Mouse (Mus musculus): ENCODE measurements around the gene Retreg3. TPM values are rescaled to one million over a fixed set of nuclear protein-coding genes. Genes with fewer than 3 reads are reported as not detected.

The Retreg3 gene
- polyA plus RNA-seq, 1 experiment from 2014 or later = 15.9 TPM

GRCm38 (mm10) chr11:101070987-101071386 lies 48.7 kb downstream of the Retreg3 start:
- H3K9me3 ChIP-seq (replicated peaks) = no peaks in the 10 kb centered on the region
- peak overlapping the region; percentile 97 for H3K4me2 ChIP-seq
- H3K36me3 ChIP-seq = 0 out of 2 replicates have a peak, but pooled peaks cover 3% of the 10 kb centered on the region
- WGBS = 73% methylated on average over 6 of the region's 6 CpGs
- H3K9ac ChIP-seq = peak overlapping the region; percentile 83; the same call in 1 of the 2 replicates
- H3K4me1 ChIP-seq (replicated peaks) = peaks cover 23% of the 10 kb centered on the region
- ATAC-seq (ENCODE audit: insufficient number of reproducible peaks, low FRiP score) = no peak
- peaks cover 21% of the 10 kb centered on the region for H3K27me3 ChIP-seq (replicated peaks)
- H3K4me3 ChIP-seq = peak overlapping the region; percentile 81
- H3K27ac ChIP-seq (ENCODE audit: poor library complexity, severe bottlenecking) = no peak overlapping the region

- Histone ChIP-seq H3K4me2 (peak overlapping the region; percentile 97), H3K27me3 (replicated peaks) (peaks cover 20% of the 10 kb centered on the region; the same call in 1 of the 2 replicates), H3K36me3 (0 out of 2 replicates have a peak, but pooled peaks cover 3% of the 10 kb centered on the region), H3K9ac (peak overlapping the region; percentile 83), H3K27ac (ENCODE audit: poor library complexity, severe bottlenecking) (no peak overlapping the region), H3K9me3 (replicated peaks) (no peaks in the 10 kb centered on the region), H3K4me3 (peak overlapping the region; percentile 81), H3K4me1 (replicated peaks) (peaks cover 25% of the 10 kb centered on the region)
- peak; percentile 40 for ATAC-seq (ENCODE audit: insufficient number of reproducible peaks, low FRiP score)
- under 1% methylated on average over 36 of the region's 36 CpGs for WGBS
Measured at GRCm38 (mm10) chr11:101070189-101070527, 49.5 kb downstream of the Retreg3 start.

GRCm38 (mm10) chr11:101069391-101070188 lies 50.1 kb downstream of the Retreg3 start, which contains the start of gene Naglu:
Gene Naglu, plus strand, starts transcription at chr11:101070012.
- peak within 1 kb of the TSS; percentile 97 for H3K4me2 ChIP-seq
- H3K27me3 ChIP-seq (replicated peaks) = peaks cover 20% of the 10 kb centered on the region; the same call in 1 of the 2 replicates
- no peak within 1 kb of the TSS for H3K27ac ChIP-seq (ENCODE audit: poor library complexity, severe bottlenecking)
- WGBS = 2% methylated on average over 35 of the region's 35 CpGs
- peak within 1 kb of the TSS; percentile 83 for H3K9ac ChIP-seq
- peaks cover 29% of the 10 kb centered on the region for H3K4me1 ChIP-seq (replicated peaks)
- no peaks in the 10 kb centered on the region for H3K9me3 ChIP-seq (replicated peaks)
- ATAC-seq (ENCODE audit: insufficient number of reproducible peaks, low FRiP score) = peak; percentile 91
- H3K4me3 ChIP-seq = peak within 1 kb of the TSS; percentile 81
- 0 out of 2 replicates have a peak, but pooled peaks cover 3% of the 10 kb centered on the region for H3K36me3 ChIP-seq

- 22% methylated on average over 18 of the region's 18 CpGs for WGBS
- Histone ChIP-seq H3K36me3 (peaks cover 11% of the 10 kb centered on the region; the same call in 1 of the 2 replicates), H3K4me2 (peak overlapping the region; percentile 66), H3K9ac (peak overlapping the region; percentile 39; the same call in 1 of the 2 replicates), H3K9me3 (replicated peaks) (no peaks in the 10 kb centered on the region), H3K4me3 (peak overlapping the region; percentile 30), H3K27ac (ENCODE audit: poor library complexity, severe bottlenecking) (no peak overlapping the region), H3K27me3 (replicated peaks) (peaks cover 11% of the 10 kb centered on the region; the same call in 1 of the 2 replicates), H3K4me1 (replicated peaks) (peaks cover 58% of the 10 kb centered on the region)
- no peak for ATAC-seq (ENCODE audit: insufficient number of reproducible peaks, low FRiP score)
Measured at GRCm38 (mm10) chr11:101066549-101067412, 52.9 kb downstream of the Retreg3 start.

- H3K4me2 ChIP-seq = no peak overlapping the region
- ATAC-seq (ENCODE audit: insufficient number of reproducible peaks, low FRiP score) = no peak
- no peaks in the 10 kb centered on the region for H3K9me3 ChIP-seq (replicated peaks)
- H3K4me1 ChIP-seq (replicated peaks) = peaks cover 66% of the 10 kb centered on the region
- peaks cover 18% of the 10 kb centered on the region for H3K36me3 ChIP-seq
- H3K27me3 ChIP-seq (replicated peaks) = no peaks in the 10 kb centered on the region
- H3K27ac ChIP-seq (ENCODE audit: poor library complexity, severe bottlenecking) = peak overlapping the region; percentile 99
- H3K9ac ChIP-seq = peak overlapping the region; percentile 52; the same call in 1 of the 2 replicates
- no peak overlapping the region for H3K4me3 ChIP-seq
- 75% methylated on average over 9 of the region's 9 CpGs for WGBS
Measured at GRCm38 (mm10) chr11:101065002-101065401, 54.7 kb downstream of the Retreg3 start.

- no peak for ATAC-seq (ENCODE audit: insufficient number of reproducible peaks, low FRiP score)
- Histone ChIP-seq H3K9ac (peak overlapping the region; percentile 72), H3K36me3 (peaks cover 18% of the 10 kb centered on the region), H3K27ac (ENCODE audit: poor library complexity, severe bottlenecking) (peak overlapping the region; percentile 99), H3K4me1 (replicated peaks) (peaks cover 71% of the 10 kb centered on the region), H3K9me3 (replicated peaks) (no peaks in the 10 kb centered on the region), H3K27me3 (replicated peaks) (no peaks in the 10 kb centered on the region), H3K4me3 (no peak overlapping the region), H3K4me2 (peak overlapping the region; percentile 28)
- WGBS = 51% methylated on average over 4 of the region's 4 CpGs
Measured at GRCm38 (mm10) chr11:101064462-101064861, 55.2 kb downstream of the Retreg3 start.

GRCm38 (mm10) chr11:101063676-101064327 lies 55.9 kb downstream of the Retreg3 start:
- H3K9ac ChIP-seq = peak overlapping the region; percentile 72
- 1% methylated on average over 12 of the region's 12 CpGs for WGBS
- peak; percentile 76 for ATAC-seq (ENCODE audit: insufficient number of reproducible peaks, low FRiP score)
- no peaks in the 10 kb centered on the region for H3K27me3 ChIP-seq (replicated peaks)
- H3K36me3 ChIP-seq = peaks cover 18% of the 10 kb centered on the region
- H3K27ac ChIP-seq (ENCODE audit: poor library complexity, severe bottlenecking) = peak overlapping the region; percentile 99
- H3K4me3 ChIP-seq = no peak overlapping the region; the same call in 1 of the 2 replicates
- peak overlapping the region; percentile 28 for H3K4me2 ChIP-seq
- H3K4me1 ChIP-seq (replicated peaks) = peaks cover 74% of the 10 kb centered on the region
- no peaks in the 10 kb centered on the region for H3K9me3 ChIP-seq (replicated peaks)

GRCm38 (mm10) chr11:101062971-101063675 lies 56.6 kb downstream of the Retreg3 start:
- Histone ChIP-seq H3K27me3 (replicated peaks) (no peaks in the 10 kb centered on the region), H3K27ac (ENCODE audit: poor library complexity, severe bottlenecking) (peak overlapping the region; percentile 99), H3K9ac (peak overlapping the region; percentile 72), H3K4me3 (no peak overlapping the region), H3K4me1 (replicated peaks) (peaks cover 81% of the 10 kb centered on the region), H3K4me2 (peak overlapping the region; percentile 28), H3K9me3 (replicated peaks) (no peaks in the 10 kb centered on the region), H3K36me3 (peaks cover 18% of the 10 kb centered on the region)
- peak; percentile 6; the same call in 1 of the 2 replicates for ATAC-seq (ENCODE audit: insufficient number of reproducible peaks, low FRiP score)
- WGBS = 46% methylated on average over 14 of the region's 14 CpGs

- H3K27ac ChIP-seq (ENCODE audit: poor library complexity, severe bottlenecking) = peak overlapping the region; percentile 99
- whole genome bisulfite sequencing = 72% methylated on average over 12 of the region's 12 CpGs
- H3K27me3 ChIP-seq (replicated peaks) = no peaks in the 10 kb centered on the region
- no peak overlapping the region for H3K4me3 ChIP-seq
- H3K9ac ChIP-seq = peak overlapping the region; percentile 72
- H3K9me3 ChIP-seq (replicated peaks) = no peaks in the 10 kb centered on the region
- peak overlapping the region; percentile 28; the same call in 1 of the 2 replicates for H3K4me2 ChIP-seq
- H3K4me1 ChIP-seq (replicated peaks) = peaks cover 89% of the 10 kb centered on the region
- H3K36me3 ChIP-seq = peaks cover 18% of the 10 kb centered on the region
- ATAC-seq (ENCODE audit: insufficient number of reproducible peaks, low FRiP score) = no peak
Measured at GRCm38 (mm10) chr11:101062165-101062884, 57.4 kb downstream of the Retreg3 start.
